In genomic region chr17:84790043-84790442, GRCm38 (mm10) we compare ENCODE assay signal across 8 mouse cellular contexts. TPM values are rescaled to one million over a fixed set of nuclear protein-coding genes. Genes with fewer than 3 reads are reported as not detected.
DNase-seq lines count a peak whose midpoint lies in the region; ATAC-seq and TF ChIP-seq lines count a peak whose summit lies in the region.

No protein-coding gene starts in this region.

- no peaks in the 10 kb centered on the region for H3K9me3 ChIP-seq in heart, embryonic 10.5 days
- no peaks in the 10 kb centered on the region for H3K9me3 ChIP-seq in hindbrain, embryonic 14.5 days (ENCODE audit: control insufficient read depth, low read length)
- no peaks in the 10 kb centered on the region for H3K9me3 ChIP-seq in lung, embryonic 16.5 days (ENCODE audit: control insufficient read depth, low read length)
- no peaks in the 10 kb centered on the region for H3K9me3 ChIP-seq in stomach, postnatal 0 days (ENCODE audit: control insufficient read depth, low read length)

- no peak for TF ChIP-seq CTCF in C2C12 (IDR thresholded peaks at IDR 0.05; ENCODE audit: control insufficient read depth, insufficient read depth, insufficient read length)
- TF ChIP-seq CTCF in stomach, postnatal 0 days (IDR thresholded peaks at IDR 0.05; ENCODE audit: low read depth), result no peak

- no peak for TF ChIP-seq EP300 in stomach, postnatal 0 days (optimal IDR thresholded peaks at IDR 0.05)

- peak overlapping the region; percentile 84 for H3ac ChIP-seq in C2C12 (ENCODE audit: control insufficient read depth, insufficient read length, low read depth)

- H3K79me3 ChIP-seq in C2C12 (ENCODE audit: low read depth), result peaks cover 53% of the 10 kb centered on the region

- H3K4me3 ChIP-seq in heart, embryonic 10.5 days, result peak overlapping the region; percentile 100
- peak overlapping the region; percentile 99 for H3K4me3 ChIP-seq in C2C12 (ENCODE audit: insufficient read depth, poor library complexity, severe bottlenecking)
- H3K4me3 ChIP-seq in hindbrain, embryonic 14.5 days (replicated peaks; ENCODE audit: low read length), result peak overlapping the region; percentile 74
- peak overlapping the region; percentile 100 for H3K4me3 ChIP-seq in lung, embryonic 16.5 days (ENCODE audit: low read length)
- H3K4me3 ChIP-seq in stomach, postnatal 0 days (ENCODE audit: low read depth, low read length), result peak overlapping the region; percentile 97

- peak overlapping the region; percentile 70 for H3K4me2 ChIP-seq in hindbrain, embryonic 14.5 days (replicated peaks)
- peak overlapping the region; percentile 93 for H3K4me2 ChIP-seq in lung, embryonic 16.5 days (ENCODE audit: low read depth, low read length)
- H3K4me2 ChIP-seq in stomach, postnatal 0 days (replicated peaks; ENCODE audit: low read depth), result peak overlapping the region; percentile 93

- H3K27ac ChIP-seq in heart, embryonic 10.5 days, result peak overlapping the region; percentile 97
- H3K27ac ChIP-seq in hindbrain, embryonic 14.5 days, result 0 out of 2 replicates have a peak overlapping the region, but pooled peaks have one; percentile 85
- peak overlapping the region; percentile 21; the same call in 1 of the 2 replicates for H3K27ac ChIP-seq in lung, embryonic 16.5 days (ENCODE audit: low read length)
- peak overlapping the region; percentile 83 for H3K27ac ChIP-seq in stomach, postnatal 0 days (replicated peaks)

- intact Hi-C loops in heart, postnatal 36 days (cut with DNase I), result loop anchor here (2.0 to 5.0 kb wide), 2 partner anchors 167 to 301 kb away; partner anchors contain the start of genes Camkmt, Ppm1b and Prepl

- H3K79me2 ChIP-seq in C2C12 (ENCODE audit: control insufficient read depth, insufficient read depth), result peaks cover 54% of the 10 kb centered on the region

- under 1% methylated on average over 22 of the region's 22 CpGs for WGBS in heart, embryonic 10.5 days
- WGBS in hindbrain, embryonic 14.5 days, result under 1% methylated on average over 22 of the region's 22 CpGs
- WGBS in lung, embryonic 16.5 days, result under 1% methylated on average over 21 of the region's 22 CpGs
- under 1% methylated on average over 22 of the region's 22 CpGs for WGBS in stomach, postnatal 0 days

- peaks cover 30% of the 10 kb centered on the region for H3K36me3 ChIP-seq in heart, embryonic 10.5 days
- peaks cover 12% of the 10 kb centered on the region for H3K36me3 ChIP-seq in C2C12 (ENCODE audit: control insufficient read depth, insufficient read depth)
- no peaks in the 10 kb centered on the region for H3K36me3 ChIP-seq in hindbrain, embryonic 14.5 days (replicated peaks; ENCODE audit: control insufficient read depth, insufficient read depth)
- no peaks in the 10 kb centered on the region for H3K36me3 ChIP-seq in lung, embryonic 16.5 days (ENCODE audit: control insufficient read depth, insufficient read depth, low read length)
- no peaks in the 10 kb centered on the region for H3K36me3 ChIP-seq in stomach, postnatal 0 days (ENCODE audit: control insufficient read depth, insufficient read depth, low read length)

- H3K4me1 ChIP-seq in heart, embryonic 10.5 days, result peaks cover 22% of the 10 kb centered on the region
- peaks cover 21% of the 10 kb centered on the region for H3K4me1 ChIP-seq in hindbrain, embryonic 14.5 days (replicated peaks; ENCODE audit: control insufficient read depth, insufficient read depth, low read length)
- H3K4me1 ChIP-seq in lung, embryonic 16.5 days (replicated peaks; ENCODE audit: control insufficient read depth, insufficient read depth, low read length), result peaks cover 16% of the 10 kb centered on the region
- H3K4me1 ChIP-seq in stomach, postnatal 0 days (replicated peaks; ENCODE audit: control insufficient read depth, insufficient read depth), result no peaks in the 10 kb centered on the region

- ATAC-seq in hindbrain, embryonic 14.5 days (ENCODE audit: low FRiP score), result no peak
- ATAC-seq in lung, embryonic 16.5 days (ENCODE audit: low read depth), result peak; percentile 11; the same call in 1 of the 2 replicates
- ATAC-seq in stomach, postnatal 0 days (ENCODE audit: low FRiP score, low TSS enrichment), result peak; percentile 22

- peak; percentile 81 for DNase-seq in heart, embryonic 10.5 days (ENCODE audit: low spot score)
- no peak for DNase-seq in heart, postnatal 36 days
- DNase-seq in adrenal gland, postnatal 4 days (ENCODE audit: low spot score in 2 of 2), result peak; percentile 9 to 11
- DNase-seq in hindbrain, embryonic 14.5 days (ENCODE audit: low spot score), result no peak
- DNase-seq in stomach, postnatal 0 days (ENCODE audit: low spot score), result no peak
- DNase-seq in right cerebral cortex, postnatal 4 days, result no peak

- no peaks in the 10 kb centered on the region for H3K27me3 ChIP-seq in heart, embryonic 10.5 days (ENCODE audit: insufficient read depth, poor library complexity, severe bottlenecking)
- no peaks in the 10 kb centered on the region for H3K27me3 ChIP-seq in C2C12 (ENCODE audit: control insufficient read depth, insufficient read depth, insufficient read length)
- H3K27me3 ChIP-seq in hindbrain, embryonic 14.5 days (ENCODE audit: control insufficient read depth, insufficient read depth, low read length), result no peaks in the 10 kb centered on the region
- H3K27me3 ChIP-seq in lung, embryonic 16.5 days (ENCODE audit: control insufficient read depth, insufficient read depth, low read depth, low read length), result no peaks in the 10 kb centered on the region
- H3K27me3 ChIP-seq in stomach, postnatal 0 days (ENCODE audit: control insufficient read depth, insufficient read depth, low read length), result no peaks in the 10 kb centered on the region

- peak overlapping the region; percentile 82 for H3K9ac ChIP-seq in hindbrain, embryonic 14.5 days
- H3K9ac ChIP-seq in lung, embryonic 16.5 days (ENCODE audit: low read length), result peak overlapping the region; percentile 91
- peak overlapping the region; percentile 90 for H3K9ac ChIP-seq in stomach, postnatal 0 days (ENCODE audit: low read length)

TF ChIP-seq in C2C12, 6 proteins besides CTCF, POLR2A, EP300 and RAD21:
- TF ChIP-seq MYOD1 (IDR thresholded peaks at IDR 0.05; ENCODE audit: control insufficient read depth, insufficient read length, low read depth) (no peak), MAX (IDR thresholded peaks at IDR 0.05) (no peak), MYOG (IDR thresholded peaks at IDR 0.05; ENCODE audit: control insufficient read depth, extremely low read depth, insufficient read length) (no peak), FOSL1 (IDR thresholded peaks at IDR 0.05; ENCODE audit: insufficient read depth, low read length, poor library complexity, severe bottlenecking) (no peak), USF1 (IDR thresholded peaks at IDR 0.05; ENCODE audit: low read depth) (no peak), CEBPB (IDR thresholded peaks at IDR 0.05; ENCODE audit: low read depth) (no peak)

RNA-seq across cellular contexts. Expression of gene Lrpprc, which starts 0.5 kb away (rescaled TPM):
- polyA plus RNA-seq in heart, embryonic 10.5 days (2016; fragmentation: Nextera tagmentation; extraction: Ambion mirVana), result 61.6 and 76.6 TPM in 2 replicates
- 100 to 1,000 TPM; 143 to 150 TPM for total RNA-seq in heart, postnatal 36 days (2021)
- 19.3 TPM for polyA plus RNA-seq in C2C12 (2012; fragmentation: generic; extraction: Trizol)
- total RNA-seq in adrenal gland, postnatal 4 days (2021), result 10 to 100 TPM; 72.0 to 75.0 TPM
- polyA plus RNA-seq in hindbrain, embryonic 14.5 days (2014; fragmentation: Nextera tagmentation; extraction: Ambion mirVana), result 50.7 and 51.1 TPM in 2 replicates
- polyA plus RNA-seq in lung, embryonic 16.5 days (2015; fragmentation: Nextera tagmentation; extraction: Ambion mirVana), result 31.7 and 33.4 TPM in 2 replicates
- polyA plus RNA-seq in stomach, postnatal 0 days (2015; fragmentation: Nextera tagmentation; extraction: Ambion mirVana), result 14.6 and 15.9 TPM in 2 replicates

Comparison
In these comparisons a context has a peak if more than half of its experiments do, and no peak if none do; other contexts are left out.
1. DNase-seq: peak in heart, embryonic 10.5 days (single experiment) and adrenal gland, postnatal 4 days (2 of 2); none in heart, postnatal 36 days (0 of 2), hindbrain, embryonic 14.5 days (single experiment), stomach, postnatal 0 days (single experiment) and right cerebral cortex, postnatal 4 days (single experiment).
2. H3K27ac ChIP-seq: peak in every context shown above with its lines; median percentile 97 in heart, embryonic 10.5 days; 85 in hindbrain, embryonic 14.5 days; 83 in stomach, postnatal 0 days; 21 in lung, embryonic 16.5 days.
3. Peak in every context shown above with its lines, with median percentiles within 50 percentile points of each other: H3K4me3 ChIP-seq, H3K4me2 ChIP-seq and H3K9ac ChIP-seq.